Mouse (Mus musculus) thymus, adult 2 months (tissue): ENCODE measurements around the gene Crocc2.

Experiments
- CTCF ChIP-seq: fragments of 200-500 bp; IDR thresholded peaks from 2 replicates; pipeline ENCODE4 v1.5.1; 2012; ENCODE audit warnings: mild to moderate bottlenecking, control low read depth, low read length, moderate library complexity, borderline replicate concordance; ENCODE audit not compliant: control insufficient read depth, poor library complexity, insufficient read depth; ENCODE audit errors: extremely low read depth
- POLR2A ChIP-seq: fragments of 200-500 bp; IDR thresholded peaks from 2 replicates; pipeline ENCODE4 v1.6.1; 2012; ENCODE audit warnings: mild to moderate bottlenecking, low read length, control low read depth, moderate library complexity; ENCODE audit not compliant: control insufficient read depth, poor library complexity, insufficient read depth; ENCODE audit errors: extremely low read depth

- TF ChIP-seq CTCF (no peak), POLR2A (no peak)
Observed at GRCm38 (mm10) chr1:93184071-93184828, 15.7 kb downstream of the Crocc2 start.
